Mouse (Mus musculus) heart, postnatal 0 days (tissue): Measurements from ENCODE around the gene Pacs2. TPM values are rescaled to one million over a fixed set of nuclear protein-coding genes. Genes with fewer than 3 reads are reported as not detected.

Source experiments
- ATAC-seq: fragments of 200-750 bp; cut with Nextera tagmentation; 2 replicates; pipeline ENCODE4 v1.8.0; 2017; ENCODE audit warnings: low read depth, moderate number of reproducible peaks, moderate library complexity; ENCODE audit not compliant: insufficient read depth
- DNase-seq: peaks from one replicate; pipeline ENCODE4 v3.0.0-alpha.2; 2016; ENCODE audit warnings: low spot score
- H3K27ac ChIP-seq: fragments of 300-500 bp; sonication (generic); 2 replicates; pipeline ENCODE4 v1.5.1; 2014; ENCODE audit warnings: low read depth, mild to moderate bottlenecking
- H3K27me3 ChIP-seq: fragments of 300-500 bp; sonication (generic); 2 replicates; pipeline ENCODE4 v1.6.1; 2014; ENCODE audit warnings: low read length, mixed read lengths; ENCODE audit not compliant: control insufficient read depth, insufficient read depth
- H3K36me3 ChIP-seq: fragments of 300-500 bp; sonication (generic); replicated peaks from 2 replicates; pipeline ENCODE4 v1.6.1; 2014; ENCODE audit warnings: low read length, mixed read lengths; ENCODE audit not compliant: control insufficient read depth, insufficient read depth
- H3K4me1 ChIP-seq: fragments of 300-500 bp; sonication (generic); 2 replicates; pipeline ENCODE4 v1.6.1; 2014; ENCODE audit warnings: antibody characterized with exemption; ENCODE audit not compliant: control insufficient read depth, insufficient read depth
- H3K4me2 ChIP-seq: fragments of 300-500 bp; sonication (generic); 2 replicates; pipeline ENCODE4 v1.6.1; 2014; ENCODE audit warnings: low read depth, mild to moderate bottlenecking, low read length, moderate library complexity
- H3K4me3 ChIP-seq: fragments of 300-500 bp; sonication (generic); 2 replicates; pipeline ENCODE4 v1.5.1; 2014; ENCODE audit warnings: low read depth, low read length
- H3K9ac ChIP-seq: fragments of 300-500 bp; sonication (generic); replicated peaks from 2 replicates; pipeline ENCODE4 v1.6.1; 2014; ENCODE audit warnings: low read depth, low read length, mixed read lengths
- H3K9me3 ChIP-seq: fragments of 300-500 bp; sonication (generic); replicated peaks from 2 replicates; pipeline ENCODE4 v1.6.1; 2016; ENCODE audit warnings: low read length; ENCODE audit not compliant: control insufficient read depth
- CTCF ChIP-seq: IDR thresholded peaks from 2 replicates; pipeline ENCODE4 v1.5.1; 2016; ENCODE audit warnings: antibody characterized with exemption, control low read depth, low read depth
- EP300 ChIP-seq: IDR thresholded peaks from 2 replicates; pipeline ENCODE4 v1.6.1; 2016; ENCODE audit warnings: antibody characterized with exemption, low read depth
- WGBS: fragments of 180-500 bp; shearing (Covaris S2); extraction: QIAGEN DNeasy Blood & Tissue Kit; methylation state at CpG from one replicate; pipeline ENCODE4 v1.1.7; 2014; 5-methylcytosine and 5-hydroxymethylcytosine counted together
- polyA plus RNA-seq: library from polyadenylated mRNA; unstranded; fragments of >200 nt; fragmentation: Nextera tagmentation; extraction: Ambion mirVana; gene quantifications from 2 replicates; pipeline ENCODE4 v1.2.1, GENCODE M21; 2015
- total RNA-seq: library from RNA; depleted of rRNA; stranded (reverse); fragments of >200 nt; gene quantifications from 2 replicates; pipeline ENCODE4 v1.2.3, GENCODE M21; 2014; ENCODE audit warnings: low replicate concordance

The Pacs2 gene
- total and polyA plus RNA-seq, 2 experiments from 2014 or later = 5.1 to 38.5 TPM

GRCm38 (mm10) chr12:113013021-113013491, 1.3 kb upstream of the Pacs2 start:
- TF ChIP-seq CTCF (no peak), EP300 (no peak)
- H3K9ac ChIP-seq = no peak overlapping the region
- H3K27ac ChIP-seq = peak overlapping the region; percentile 79
- H3K4me1 ChIP-seq = peaks cover 20% of the 10 kb centered on the region
- H3K36me3 ChIP-seq = no peaks in the 10 kb centered on the region
- ATAC-seq (no peak), DNase-seq (no peak)
- H3K27me3 ChIP-seq = no peaks in the 10 kb centered on the region
- H3K9me3 ChIP-seq = no peaks in the 10 kb centered on the region
- no peak overlapping the region for H3K4me2 ChIP-seq
- 65% methylated on average over 3 of the region's 3 CpGs for WGBS
- no peak overlapping the region for H3K4me3 ChIP-seq

- TF ChIP-seq EP300 (no peak), CTCF (no peak)
- no peaks in the 10 kb centered on the region for H3K9me3 ChIP-seq
- H3K4me2 ChIP-seq = peak overlapping the region; percentile 87
- H3K4me1 ChIP-seq = peaks cover 20% of the 10 kb centered on the region
- H3K9ac ChIP-seq = peak overlapping the region; percentile 80
- peak overlapping the region; percentile 84 for H3K4me3 ChIP-seq
- no peaks in the 10 kb centered on the region for H3K27me3 ChIP-seq
- H3K36me3 ChIP-seq = no peaks in the 10 kb centered on the region
- H3K27ac ChIP-seq = peak overlapping the region; percentile 68
- DNase-seq (no peak), ATAC-seq (peak; percentile 19)
- WGBS = under 1% methylated on average over 58 of the region's 64 CpGs
Observed at GRCm38 (mm10) chr12:113014561-113015556, 551 bp downstream of the Pacs2 start.

- ATAC-seq (no peak), DNase-seq (no peak)
- 85% methylated on average over 4 of the region's 4 CpGs for WGBS
- Histone ChIP-seq H3K27ac (no peak overlapping the region), H3K4me3 (no peak overlapping the region), H3K9ac (no peak overlapping the region), H3K27me3 (no peaks in the 10 kb centered on the region), H3K4me2 (no peak overlapping the region), H3K9me3 (no peaks in the 10 kb centered on the region), H3K4me1 (peaks cover 20% of the 10 kb centered on the region), H3K36me3 (no peaks in the 10 kb centered on the region)
- TF ChIP-seq CTCF (no peak), EP300 (no peak)
Observed at GRCm38 (mm10) chr12:113015956-113016355, 1.6 kb downstream of the Pacs2 start.

GRCm38 (mm10) chr12:113016976-113017375, 2.7 kb downstream of the Pacs2 start:
- ATAC-seq (no peak), DNase-seq (no peak)
- Histone ChIP-seq H3K9me3 (no peaks in the 10 kb centered on the region), H3K27ac (no peak overlapping the region), H3K4me2 (no peak overlapping the region), H3K27me3 (no peaks in the 10 kb centered on the region), H3K9ac (no peak overlapping the region), H3K36me3 (no peaks in the 10 kb centered on the region), H3K4me1 (peaks cover 20% of the 10 kb centered on the region), H3K4me3 (no peak overlapping the region)
- TF ChIP-seq EP300 (no peak), CTCF (no peak)
- 72% methylated on average over 8 of the region's 8 CpGs for WGBS

- no peak overlapping the region for H3K27ac ChIP-seq
- TF ChIP-seq CTCF (no peak), EP300 (no peak)
- H3K27me3 ChIP-seq = no peaks in the 10 kb centered on the region
- 54% methylated on average over 9 of the region's 9 CpGs for WGBS
- no peak overlapping the region for H3K9ac ChIP-seq
- H3K4me1 ChIP-seq = peaks cover 20% of the 10 kb centered on the region
- H3K9me3 ChIP-seq = no peaks in the 10 kb centered on the region
- no peaks in the 10 kb centered on the region for H3K36me3 ChIP-seq
- no peak overlapping the region for H3K4me2 ChIP-seq
- no peak for DNase-seq
- H3K4me3 ChIP-seq = no peak overlapping the region
- ATAC-seq = no peak
Observed at GRCm38 (mm10) chr12:113017429-113017984, 3.2 kb downstream of the Pacs2 start.
